In the genomic region with DNA sequence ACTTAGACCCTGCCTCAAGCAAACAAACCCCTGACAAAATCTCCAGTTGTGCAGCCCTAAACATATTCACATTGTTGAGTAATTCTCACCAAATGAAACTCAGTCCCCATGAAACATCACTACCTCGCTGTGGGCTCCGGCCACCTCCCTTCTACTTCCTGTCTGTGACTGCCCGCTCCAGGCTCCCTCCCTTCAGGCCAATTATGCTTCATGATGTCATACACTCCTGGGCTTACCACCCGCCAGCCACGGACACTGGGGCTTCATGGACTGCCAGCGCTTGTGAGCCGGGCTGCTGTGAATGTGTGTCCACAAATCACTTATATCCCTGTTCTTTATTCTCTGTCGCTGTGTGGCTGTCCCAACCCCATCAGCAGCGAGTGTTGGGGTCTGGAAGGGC, we compare ENCODE assay signal across 9 mouse cellular contexts. TPM values are rescaled to one million over a fixed set of nuclear protein-coding genes. Genes with fewer than 3 reads are reported as not detected.
DNase-seq lines count a peak whose midpoint lies in the region; ATAC-seq lines count a peak whose summit lies in the region.
"Had no signal": no experiment of that assay in that cellular context is flagged by ENCODE, and none has a peak within 500 bp of the region (broad histone marks: within the 10 kb centered on the region; RNA-seq: fewer than 3 reads in every experiment).

No protein-coding gene starts in this region.

- H3K27me3 ChIP-seq in neural tube, embryonic 11.5 days (ENCODE audit: control insufficient read depth, insufficient read depth, low read length), result no peaks in the 10 kb centered on the region
- H3K27me3 ChIP-seq in kidney, embryonic 16.5 days (ENCODE audit: insufficient read depth, low read length), result no peaks in the 10 kb centered on the region

- H3K36me3 ChIP-seq in neural tube, embryonic 11.5 days (ENCODE audit: control insufficient read depth, insufficient read depth, low read length), result no peaks in the 10 kb centered on the region
- H3K36me3 ChIP-seq in kidney, embryonic 16.5 days (ENCODE audit: insufficient read depth, low read length), result no peaks in the 10 kb centered on the region

- no peak overlapping the region for H3K4me2 ChIP-seq in neural tube, embryonic 11.5 days (ENCODE audit: low read depth)
- H3K4me2 ChIP-seq in kidney, embryonic 16.5 days (replicated peaks; ENCODE audit: low read depth, low read length), result no peak overlapping the region

- H3K4me3 ChIP-seq in neural tube, embryonic 11.5 days (ENCODE audit: low read depth, low read length), result no peak overlapping the region
- no peak overlapping the region for H3K4me3 ChIP-seq in kidney, embryonic 16.5 days (ENCODE audit: low read length)

- peaks cover 3% of the 10 kb centered on the region; the same call in 1 of the 2 replicates for H3K4me1 ChIP-seq in neural tube, embryonic 11.5 days (ENCODE audit: control insufficient read depth, insufficient read depth, low read length)
- peaks cover 2% of the 10 kb centered on the region; the same call in 1 of the 2 replicates for H3K4me1 ChIP-seq in kidney, embryonic 16.5 days (ENCODE audit: insufficient read depth, low read length)

- no peak overlapping the region for H3K27ac ChIP-seq in neural tube, embryonic 11.5 days (ENCODE audit: low read depth, low read length)
- no peak overlapping the region for H3K27ac ChIP-seq in kidney, embryonic 16.5 days (ENCODE audit: low read length)

- peak; percentile 25 for DNase-seq in neural tube, embryonic 11.5 days (ENCODE audit: low spot score)
- DNase-seq in neural tube, embryonic 10.5 days (ENCODE audit: extremely low spot score, low spot score), result no peak
- DNase-seq in gastrocnemius, postnatal 10 days, result peak; percentile 56
- peak; percentile 73 for DNase-seq in lung, postnatal 25 days (ENCODE audit: low spot score)
- no peak for DNase-seq in cerebellum, postnatal 14 days
- DNase-seq in left cerebral cortex, adult 8-10 months (ENCODE audit: low spot score in 2 of 2), result no peak
- no peak for DNase-seq in frontal cortex, postnatal 36 days (ENCODE audit: low spot score in 2 of 2)

- no peak for ATAC-seq in neural tube, embryonic 11.5 days (ENCODE audit: insufficient read depth, low FRiP score, low TSS enrichment)
- peak; percentile 40; the same call in 1 of the 2 replicates for ATAC-seq in kidney, embryonic 16.5 days (ENCODE audit: low FRiP score, low TSS enrichment)

- no peaks in the 10 kb centered on the region for H3K9me3 ChIP-seq in neural tube, embryonic 11.5 days (ENCODE audit: control insufficient read depth, low read length)
- no peaks in the 10 kb centered on the region for H3K9me3 ChIP-seq in kidney, embryonic 16.5 days (ENCODE audit: low read length)

- 57% methylated on average over 9 of the region's 9 CpGs for WGBS in neural tube, embryonic 11.5 days
- WGBS in kidney, embryonic 16.5 days, result 46% methylated on average over 9 of the region's 9 CpGs

- no peak overlapping the region for H3K9ac ChIP-seq in neural tube, embryonic 11.5 days (ENCODE audit: low read length)
- peak overlapping the region; percentile 52 for H3K9ac ChIP-seq in kidney, embryonic 16.5 days (replicated peaks; ENCODE audit: low read length)

RNA-seq across cellular contexts. Expression of gene Gcgr, which starts 10.8 kb away (rescaled TPM):
- 0.19 and 0.24 TPM in 2 replicates for polyA plus RNA-seq in neural tube, embryonic 11.5 days (2014; fragmentation: Nextera tagmentation; extraction: Ambion mirVana)
- total RNA-seq in gastrocnemius, postnatal 10 days (2021), result under 1 TPM; 0.09 to 0.75 TPM
- polyA plus RNA-seq in kidney, embryonic 16.5 days (2015; fragmentation: Nextera tagmentation; extraction: Ambion mirVana), result 4.7 and 5.5 TPM in 2 replicates
- total RNA-seq in left cerebral cortex, adult 8-10 months (2022), result under 1 TPM in 1 of 4 experiments, not detected in 3; 0.17 TPM

RNA-seq across cellular contexts. Expression of gene Slc25a10, which starts 28.1 kb away (rescaled TPM):
- 41.4 and 49.5 TPM in 2 replicates for polyA plus RNA-seq in neural tube, embryonic 11.5 days (2014; fragmentation: Nextera tagmentation; extraction: Ambion mirVana)
- 10 to 100 TPM in 1 of 2 experiments, 1 to 10 TPM in 1; 9.7 to 11.1 TPM for total RNA-seq in gastrocnemius, postnatal 10 days (2021)
- polyA plus RNA-seq in kidney, embryonic 16.5 days (2015; fragmentation: Nextera tagmentation; extraction: Ambion mirVana), result 120 and 123 TPM in 2 replicates
- 10 to 100 TPM; 21.2 to 25.8 (median 24.0) TPM for total RNA-seq in left cerebral cortex, adult 8-10 months (2022)

RNA-seq across cellular contexts. Expression of gene Mcrip1, which starts 29.8 kb away (rescaled TPM):
- 244 and 251 TPM in 2 replicates for polyA plus RNA-seq in neural tube, embryonic 11.5 days (2014; fragmentation: Nextera tagmentation; extraction: Ambion mirVana)
- 10 to 100 TPM; 51.3 to 52.7 TPM for total RNA-seq in gastrocnemius, postnatal 10 days (2021)
- polyA plus RNA-seq in kidney, embryonic 16.5 days (2015; fragmentation: Nextera tagmentation; extraction: Ambion mirVana), result 218 and 232 TPM in 2 replicates
- total RNA-seq in left cerebral cortex, adult 8-10 months (2022), result 10 to 100 TPM; 71.6 to 75.9 (median 74.1) TPM

RNA-seq across cellular contexts. Expression of gene Ppp1r27, which starts 31.2 kb away (rescaled TPM):
- polyA plus RNA-seq in neural tube, embryonic 11.5 days (2014; fragmentation: Nextera tagmentation; extraction: Ambion mirVana), result not detected in 2 replicates
- total RNA-seq in gastrocnemius, postnatal 10 days (2021), result 100 to 1,000 TPM; 156 to 183 TPM
- 0.55 and 0.57 TPM in 2 replicates for polyA plus RNA-seq in kidney, embryonic 16.5 days (2015; fragmentation: Nextera tagmentation; extraction: Ambion mirVana)
- not detected for total RNA-seq in left cerebral cortex, adult 8-10 months (2022)
- polyA plus RNA-seq: liver, adult 2 months had no signal

RNA-seq across cellular contexts. Expression of gene Mrpl12, which starts 35.3 kb away (rescaled TPM):
- 142 and 145 TPM in 2 replicates for polyA plus RNA-seq in neural tube, embryonic 11.5 days (2014; fragmentation: Nextera tagmentation; extraction: Ambion mirVana)
- 100 to 1,000 TPM; 121 to 147 TPM for total RNA-seq in gastrocnemius, postnatal 10 days (2021)
- polyA plus RNA-seq in kidney, embryonic 16.5 days (2015; fragmentation: Nextera tagmentation; extraction: Ambion mirVana), result 176 and 177 TPM in 2 replicates
- 10 to 100 TPM; 63.2 to 67.7 (median 64.4) TPM for total RNA-seq in left cerebral cortex, adult 8-10 months (2022)

Comparison
In these comparisons a context has a peak if more than half of its experiments do, and no peak if none do; other contexts are left out.
1. DNase-seq: peak in neural tube, embryonic 11.5 days (single experiment), gastrocnemius, postnatal 10 days (single experiment) and lung, postnatal 25 days (single experiment); none in neural tube, embryonic 10.5 days (single experiment), cerebellum, postnatal 14 days (0 of 2), left cerebral cortex, adult 8-10 months (0 of 2) and frontal cortex, postnatal 36 days (0 of 2).